Mouse (Mus musculus) liver, adult 2 months (tissue): ENCODE measurements at regions not wholly inside any gene's neighbourhood (a gene's known extent, or its start where the extent isn't known, plus 50 kb on each side); places are given as distances from the start of the nearest gene placed in this dataset.

ENCODE experiments used
- CTCF ChIP-seq: fragments of 200-500 bp; IDR thresholded peaks from 2 replicates; pipeline ENCODE4 v1.5.1; 2011; ENCODE audit warnings: low read depth, low read length, control low read depth
- POLR2A ChIP-seq: fragments of 200-500 bp; IDR thresholded peaks from 2 replicates; pipeline ENCODE4 v1.6.1; 2011; ENCODE audit warnings: low read length, control low read depth; ENCODE audit not compliant: insufficient read depth; ENCODE audit errors: extremely low read depth

DNA sequence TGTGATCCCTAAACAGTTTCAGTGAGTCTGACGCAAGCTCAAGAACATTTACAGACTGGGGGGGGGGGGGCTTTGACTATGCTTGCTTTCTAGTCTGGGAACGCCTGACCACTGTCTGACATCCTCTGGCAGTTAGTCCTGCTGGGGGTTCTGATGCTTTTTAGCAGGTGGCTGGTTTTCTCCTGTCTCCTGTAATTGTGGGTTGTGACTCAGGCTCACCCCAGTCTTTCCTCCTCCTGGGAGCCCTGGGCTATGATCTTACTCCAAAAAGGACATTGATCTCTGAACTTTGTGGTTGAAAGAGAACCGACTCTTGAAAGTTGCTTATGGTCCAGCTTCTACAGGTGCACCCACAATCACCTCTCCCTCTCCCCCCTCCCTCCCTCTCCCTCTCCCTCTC, 50.6 kb upstream of the Crhr1 start:
- no peak for TF ChIP-seq CTCF
- TF ChIP-seq POLR2A, result no peak
